Mouse (Mus musculus) thymus, adult 18-20 months (tissue): ENCODE data around the gene Rnf138rt1.

Experiments
- DNase-seq, 2 experiments: peaks; one replicate each; pipeline ENCODE4 v3.0.0; 2022; ENCODE audit warnings: mixed read lengths in 2 of 2

Gene Rnf138rt1

DNA sequence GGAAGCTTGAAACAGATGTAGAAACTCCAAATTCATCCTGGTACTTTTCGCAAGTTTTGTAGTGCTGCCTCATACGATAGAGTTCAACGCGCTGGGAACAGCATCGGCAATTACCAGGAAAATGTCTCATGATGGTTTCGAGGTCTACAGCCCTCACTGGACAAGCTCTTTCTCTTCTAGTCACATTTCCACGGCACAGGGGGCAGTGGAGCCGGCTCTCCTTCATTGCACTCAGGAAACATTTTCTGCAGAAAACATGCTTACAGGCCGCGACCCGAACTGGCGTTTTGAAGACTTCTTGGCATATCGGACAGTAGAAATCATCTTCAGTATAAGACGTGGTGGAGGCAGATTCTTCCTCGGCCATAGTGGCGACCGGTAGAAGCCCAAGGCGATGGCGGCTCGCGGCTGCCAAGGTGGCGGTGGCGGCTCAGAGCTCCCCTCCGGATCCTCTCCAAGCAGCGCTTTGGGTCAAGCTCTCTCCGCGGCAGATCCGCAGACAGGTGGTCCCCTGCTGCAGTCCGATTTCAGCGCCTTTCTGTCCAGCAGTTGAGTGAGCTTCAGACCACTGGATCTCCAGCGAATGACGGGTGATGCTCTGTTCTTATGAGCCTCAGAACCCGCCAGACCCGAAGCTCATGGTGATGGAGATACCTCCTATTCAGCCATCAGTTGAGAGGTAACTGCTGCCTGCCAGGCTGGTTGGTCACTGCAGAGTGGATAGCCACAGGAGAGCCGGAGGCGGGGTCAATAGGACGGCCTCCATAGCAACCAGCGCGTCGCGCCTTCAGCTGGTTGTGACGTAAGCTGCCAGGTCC, at the start of gene Rnf138rt1:
Gene Rnf138rt1, minus strand, starts transcription at position 713 of the 818 bp plus-strand sequence.
- no peak for DNase-seq

DNA sequence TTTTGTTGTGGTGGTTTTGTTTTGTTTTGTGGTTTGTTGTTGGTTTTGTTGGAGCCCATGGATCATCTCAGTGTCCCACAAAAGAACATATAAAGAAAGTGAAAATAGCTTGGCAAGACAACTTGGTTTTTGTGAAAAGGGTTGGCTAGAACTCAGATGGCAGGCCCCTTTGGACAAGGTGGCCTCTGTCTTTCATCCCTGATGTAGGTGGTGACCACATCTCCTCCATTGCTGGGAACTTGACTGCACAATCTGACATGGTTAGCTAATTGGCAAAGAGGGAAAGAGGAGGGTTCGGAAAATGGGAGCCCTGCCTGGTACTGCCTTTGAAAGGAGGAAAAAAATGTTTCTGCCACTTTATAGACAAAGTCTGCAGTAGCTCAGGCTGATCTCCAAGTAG, 46.1 kb upstream of the Rnf138rt1 start:
- no peak for DNase-seq

GRCm38 (mm10) chrX:163766290-163766689, 5.2 kb upstream of the Rnf138rt1 start:
- no peak for DNase-seq

GRCm38 (mm10) chrX:163761435-163761828, 303 bp upstream of the Rnf138rt1 start:
- DNase-seq = no peak

GRCm38 (mm10) chrX:163745996-163746395, 15.1 kb downstream of the Rnf138rt1 start:
- DNase-seq = no peak

GRCm38 (mm10) chrX:163743896-163744295, 17.2 kb downstream of the Rnf138rt1 start:
- no peak for DNase-seq

DNA sequence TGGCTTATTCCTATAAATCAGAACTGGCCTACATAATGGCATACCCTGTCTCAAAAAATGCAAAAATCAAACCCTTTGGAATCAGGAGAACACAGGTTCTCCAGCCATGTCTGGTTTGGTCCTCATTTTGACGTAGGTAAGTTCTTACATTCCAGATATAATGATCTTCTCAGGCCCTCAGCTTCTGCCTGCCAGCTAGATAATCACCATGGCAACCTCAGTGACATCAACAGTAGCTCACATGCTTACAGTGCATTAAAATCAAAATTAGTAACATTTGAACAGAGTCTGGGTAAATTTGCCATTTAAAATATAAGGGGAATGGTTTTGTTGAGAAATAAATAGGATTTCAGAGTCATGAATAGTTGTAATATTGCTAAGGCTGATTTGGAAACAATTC, 22.2 kb downstream of the Rnf138rt1 start:
- DNase-seq = no peak

DNA sequence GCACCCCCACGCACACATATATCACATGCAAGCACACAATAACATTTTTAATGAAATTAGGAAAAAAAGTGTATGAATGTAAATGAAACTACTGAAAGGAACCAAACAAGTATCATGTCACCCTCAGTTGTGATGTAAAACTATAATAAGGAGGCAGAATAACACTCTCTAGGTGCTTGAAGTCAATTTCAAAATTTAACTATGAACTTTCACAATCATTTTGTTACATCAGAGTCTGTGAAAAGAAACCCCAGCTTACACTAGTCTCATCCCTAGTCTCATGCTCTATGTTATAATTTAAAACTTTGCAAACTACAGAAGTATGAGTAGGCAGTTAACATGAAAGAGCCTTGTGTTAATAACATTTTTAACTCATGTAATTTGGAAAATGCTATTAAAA, 27.0 kb downstream of the Rnf138rt1 start:
- DNase-seq = no peak

GRCm38 (mm10) chrX:163723630-163724029, 37.5 kb downstream of the Rnf138rt1 start:
- no peak for DNase-seq

GRCm38 (mm10) chrX:163722785-163723577, 38.1 kb downstream of the Rnf138rt1 start:
- DNase-seq = no peak

GRCm38 (mm10) chrX:163720597-163720996, 40.5 kb downstream of the Rnf138rt1 start:
- DNase-seq = no peak
